Mouse (Mus musculus) kidney, adult 2 months (tissue): ENCODE data around the gene Rims1.

Experiments
- CTCF ChIP-seq: fragments of 200-500 bp; conservative IDR thresholded peaks from 2 replicates; pipeline ENCODE4 v1.5.1; 2011; ENCODE audit warnings: low read depth, mild to moderate bottlenecking, control low read depth, low read length, moderate library complexity, mixed read lengths; ENCODE audit not compliant: insufficient read depth, insufficient read length
- POLR2A ChIP-seq: fragments of 200-500 bp; IDR thresholded peaks from one replicate; pipeline ENCODE4 v1.6.1; 2011; ENCODE audit warnings: low read depth, low read length, control low read depth

GRCm38 (mm10) chr1:22720714-22721113, 85.1 kb downstream of the Rims1 start:
- no peak for TF ChIP-seq POLR2A
- no peak for TF ChIP-seq CTCF
